Mouse (Mus musculus): Measurements from ENCODE around the gene Gm13103. TPM values are rescaled to one million over a fixed set of nuclear protein-coding genes. Genes with fewer than 3 reads are reported as not detected.

The Gm13103 gene
- polyA plus RNA-seq (2012; rRNA removed; ENCODE audit: low replicate concordance), result not detected in 2 replicates

DNA sequence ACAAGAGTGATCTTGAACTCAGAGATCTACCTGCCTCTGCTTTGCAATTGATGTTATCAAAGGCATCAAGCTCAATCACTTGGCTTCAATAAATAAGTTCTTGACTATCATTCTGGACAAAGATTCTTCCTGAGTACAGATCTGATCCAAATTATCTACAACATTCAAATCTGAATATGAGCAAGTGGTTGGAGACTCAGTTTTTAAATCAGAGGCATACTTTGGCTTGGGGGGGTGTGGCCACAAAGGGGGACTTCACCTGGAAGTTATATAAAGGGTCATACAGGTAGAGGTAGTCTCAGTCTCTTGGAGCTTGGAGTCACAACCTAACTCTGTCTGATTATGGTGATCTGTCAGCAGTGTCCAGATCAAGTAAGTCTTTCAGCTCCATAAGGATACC, at the start of gene Gm13103:
Gene Gm13103 (plus strand): TSS at position 301 of the 400 bp plus-strand sequence.

DNA sequence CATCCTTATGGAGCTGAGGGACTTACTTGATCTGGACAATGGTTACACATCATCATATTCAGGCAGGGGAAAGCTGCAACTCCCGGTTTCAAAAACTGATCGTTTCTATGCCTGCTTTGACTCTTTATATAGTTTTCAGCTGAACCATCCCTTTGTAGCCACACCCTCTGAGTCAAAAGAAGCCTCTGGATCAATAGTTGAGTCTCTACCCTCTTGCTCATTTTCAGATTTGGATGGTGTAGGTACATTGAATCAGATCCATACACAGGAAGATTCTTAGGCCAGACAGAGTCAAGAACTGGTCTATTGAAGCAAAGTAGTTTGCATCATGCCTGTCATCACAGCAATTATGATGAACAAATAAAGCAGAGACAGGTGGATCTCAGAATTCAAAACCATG, 30.3 kb upstream of the Gm13103 start, which contains the start of gene Gm13084:
Gene Gm13084 (minus strand): TSS at position 101 of the 400 bp plus-strand sequence.

DNA sequence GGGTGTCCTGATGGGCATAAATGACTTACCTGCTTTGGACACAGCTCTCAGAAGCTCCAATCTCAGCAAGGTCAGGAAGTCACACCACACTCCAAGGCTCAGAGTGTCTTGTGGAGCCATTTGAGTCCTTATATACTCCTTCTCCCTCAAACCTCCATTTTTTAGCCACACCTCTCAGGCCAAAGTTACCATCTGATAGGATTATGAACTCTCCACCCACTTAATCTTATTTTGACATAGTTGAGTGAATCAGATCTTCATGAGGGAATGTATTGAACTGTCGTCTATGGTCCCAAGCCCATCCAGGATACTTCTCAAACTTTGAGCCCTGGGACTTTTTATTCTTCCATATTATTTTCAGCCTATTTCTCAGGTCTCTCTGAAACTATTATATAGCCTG, 54.0 kb downstream of the Gm13103 start, which contains the start of gene Pramef6:
Gene Pramef6 (minus strand): TSS at position 101 of the 400 bp plus-strand sequence.

Other genes starting within 250 kb of the Gm13103 start
- gene Gm13083, start 231.5 kb upstream of the Gm13103 start, polyA plus RNA-seq (2012; rRNA removed; ENCODE audit: low replicate concordance), result not detected in 2 replicates
- gene Gm13088, start 189.3 kb upstream of the Gm13103 start, polyA plus RNA-seq (2012; rRNA removed; ENCODE audit: low replicate concordance), result not detected in 2 replicates
- not detected in 2 replicates for gene Gm13089, start 143.8 kb upstream of the Gm13103 start, polyA plus RNA-seq (2012; rRNA removed; ENCODE audit: low replicate concordance)
- not detected in 2 replicates for gene Gm13078, start 127.0 kb upstream of the Gm13103 start, polyA plus RNA-seq (2012; rRNA removed; ENCODE audit: low replicate concordance)
- not detected in 2 replicates for gene Gm13023, start 57.1 kb upstream of the Gm13103 start, polyA plus RNA-seq (2012; rRNA removed; ENCODE audit: low replicate concordance)
- gene Gm13084, start 30.4 kb upstream of the Gm13103 start, polyA plus RNA-seq (2012; rRNA removed; ENCODE audit: low replicate concordance), result not detected in 2 replicates
- not detected in 2 replicates for gene Pramef6, start 53.9 kb downstream of the Gm13103 start, polyA plus RNA-seq (2012; rRNA removed; ENCODE audit: low replicate concordance)
- gene Pramef25, start 104.5 kb downstream of the Gm13103 start, polyA plus RNA-seq (2012; rRNA removed; ENCODE audit: low replicate concordance), result not detected in 2 replicates
- gene Gm13101, start 120.5 kb downstream of the Gm13103 start, polyA plus RNA-seq (2012; rRNA removed; ENCODE audit: low replicate concordance), result not detected in 2 replicates
- not detected in 2 replicates for gene Pramef17, start 147.9 kb downstream of the Gm13103 start, polyA plus RNA-seq (2012; rRNA removed; ENCODE audit: low replicate concordance)
- not detected in 2 replicates for gene Pramel4, start 212.6 kb downstream of the Gm13103 start, polyA plus RNA-seq (2012; rRNA removed; ENCODE audit: low replicate concordance)

All from duodenum, adult 2 months (tissue).